Comparison of ENCODE assay signal across 21 mouse cellular contexts in the genomic region with DNA sequence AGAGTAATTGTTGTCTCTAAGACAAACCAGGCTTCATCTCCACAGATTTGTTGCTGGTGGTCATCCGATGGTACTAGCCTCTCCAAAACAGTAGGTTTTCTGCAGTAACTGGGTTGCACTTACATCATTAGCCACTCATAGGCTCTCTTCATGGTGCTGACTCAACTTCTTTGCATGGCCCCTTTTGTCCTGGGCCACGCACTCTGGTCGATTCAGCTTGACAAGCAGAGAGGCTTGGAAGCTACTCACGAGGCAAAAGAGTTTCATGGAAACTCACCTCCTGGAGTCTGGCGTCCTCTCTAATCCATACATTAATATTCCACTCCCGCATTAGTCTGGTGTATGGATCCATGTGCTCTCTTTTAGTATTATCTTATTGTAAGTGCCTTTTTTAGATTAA.
DNase-seq lines count a peak whose midpoint lies in the region.
"Had no signal": no experiment of that assay in that cellular context is flagged by ENCODE, and none has a peak within 500 bp of the region (broad histone marks: within the 10 kb centered on the region; RNA-seq: fewer than 3 reads in every experiment).

No protein-coding gene starts in this region.

- H3K9me3 ChIP-seq in heart, embryonic 10.5 days = peaks cover 5% of the 10 kb centered on the region; the same call in 1 of the 2 replicates

- no peak overlapping the region for H3K4me3 ChIP-seq in heart, embryonic 10.5 days

- no peaks in the 10 kb centered on the region for H3K4me1 ChIP-seq in heart, embryonic 10.5 days

- 86% methylated on average over 6 of the region's 6 CpGs for WGBS in heart, embryonic 10.5 days

- no peaks in the 10 kb centered on the region for H3K27me3 ChIP-seq in heart, embryonic 10.5 days (ENCODE audit: insufficient read depth, poor library complexity, severe bottlenecking)
- H3K27me3 ChIP-seq: CH12.LX, Patski had no signal

- H3K27ac ChIP-seq in heart, embryonic 10.5 days = no peak overlapping the region

- DNase-seq in heart, embryonic 10.5 days (ENCODE audit: low spot score) = peak; percentile 70
- no peak for DNase-seq in heart, adult 8-10 months (ENCODE audit: low spot score)
- peak; percentile 31 for DNase-seq in R1 (ENCODE audit: low read depth, low spot score)
- DNase-seq in ZHBTc4 (ENCODE audit: low read depth, low spot score) = peak; percentile 51
- no peak for DNase-seq in ovary, adult 18-20 months (ENCODE audit: low spot score)
- no peak for DNase-seq in kidney, adult 18-20 months
- DNase-seq: adrenal gland, adult 2 months; adrenal gland, adult 8-10 months; adrenal gland, postnatal 10 days; adrenal gland, postnatal 14 days; adrenal gland, postnatal 25 days; adrenal gland, postnatal 36 days; B cell, adult 2 months; cerebellum, adult 11 months; cerebellum, adult 11-12 months; cerebellum, adult 18-20 months; cerebellum, adult 2 months; cerebellum, adult 8-10 months had no signal

- H3K36me3 ChIP-seq in heart, embryonic 10.5 days = no peaks in the 10 kb centered on the region
- H3K36me3 ChIP-seq: G1E had no signal

Comparison
In these comparisons a context has a peak if more than half of its experiments do, and no peak if none do; other contexts are left out.
1. DNase-seq: peak in heart, embryonic 10.5 days (single experiment), R1 (single experiment) and ZHBTc4 (single experiment); none in heart, adult 8-10 months (single experiment), ovary, adult 18-20 months (single experiment) and kidney, adult 18-20 months (single experiment).